Mouse (Mus musculus) cerebellum, adult 8-10 months (tissue): ENCODE results near the gene Chrnb4.

ENCODE experiments used
- DNase-seq: peaks from one replicate; pipeline ENCODE4 v3.0.0; 2022

The Chrnb4 gene

GRCm38 (mm10) chr9:55048211-55048880, at the start of gene Chrnb4:
Gene Chrnb4 (minus strand): TSS chr9:55048779.
- no peak for DNase-seq

DNA sequence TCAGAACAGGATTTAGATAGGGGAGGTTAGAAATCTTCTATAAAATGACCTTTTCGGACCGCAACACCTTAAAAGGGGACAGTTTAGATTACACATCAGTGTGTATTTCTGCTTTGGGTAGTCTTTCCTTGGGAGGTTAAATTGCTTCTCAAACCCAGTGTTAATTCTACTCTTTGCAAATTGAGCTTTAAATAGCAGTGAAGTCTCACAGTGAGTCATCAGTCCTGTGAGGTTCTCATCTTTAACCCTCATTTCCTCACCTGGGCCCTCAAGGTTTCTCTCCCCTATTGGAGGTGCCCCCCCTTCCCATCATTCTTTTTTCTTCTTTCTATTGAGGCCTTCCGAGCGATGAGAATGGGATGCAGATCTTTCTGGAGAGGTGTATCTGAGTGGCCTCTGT, 48.3 kb upstream of the Chrnb4 start:
- no peak for DNase-seq

DNA sequence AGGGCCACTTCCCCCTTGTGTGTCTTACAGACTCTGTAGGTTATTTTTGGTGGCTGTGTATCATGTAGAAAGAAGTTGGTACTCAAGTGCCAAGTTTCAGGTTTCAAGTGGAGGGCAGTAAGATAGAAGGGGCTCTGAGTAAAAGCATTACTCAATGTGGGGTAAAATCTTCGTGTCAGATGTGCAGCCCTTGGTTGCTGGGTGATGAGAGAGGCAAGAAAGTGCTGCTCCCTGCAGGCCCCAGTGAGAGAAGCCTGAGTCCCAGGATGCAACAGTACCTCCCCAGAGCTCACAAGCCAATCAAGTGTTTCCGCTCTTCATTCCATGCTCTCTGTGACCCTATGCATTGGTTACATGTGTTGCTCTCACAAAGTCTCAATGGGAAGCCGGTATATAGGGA, 47.5 kb upstream of the Chrnb4 start:
- no peak for DNase-seq

GRCm38 (mm10) chr9:55090141-55090540, 41.6 kb upstream of the Chrnb4 start:
- peak; percentile 31 for DNase-seq

DNA sequence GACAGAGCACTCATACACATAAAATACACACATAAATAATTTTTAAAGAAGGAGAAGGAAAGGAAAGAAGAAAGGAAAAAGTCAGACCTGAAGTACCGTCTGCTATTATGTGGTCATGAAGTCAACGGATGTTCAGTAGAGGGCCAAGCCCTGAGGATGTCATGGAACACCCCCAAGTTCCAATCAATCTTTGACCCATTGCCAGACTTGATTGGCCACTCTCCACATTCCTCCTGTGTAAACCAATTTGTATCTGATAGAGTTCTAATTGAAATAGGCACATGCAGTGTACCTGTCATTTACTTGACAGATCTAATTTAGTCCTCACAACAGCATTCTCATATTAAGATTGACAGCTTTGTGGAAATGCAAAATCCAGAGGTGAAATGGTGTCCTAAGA, 40.6 kb upstream of the Chrnb4 start:
- DNase-seq: no peak

DNA sequence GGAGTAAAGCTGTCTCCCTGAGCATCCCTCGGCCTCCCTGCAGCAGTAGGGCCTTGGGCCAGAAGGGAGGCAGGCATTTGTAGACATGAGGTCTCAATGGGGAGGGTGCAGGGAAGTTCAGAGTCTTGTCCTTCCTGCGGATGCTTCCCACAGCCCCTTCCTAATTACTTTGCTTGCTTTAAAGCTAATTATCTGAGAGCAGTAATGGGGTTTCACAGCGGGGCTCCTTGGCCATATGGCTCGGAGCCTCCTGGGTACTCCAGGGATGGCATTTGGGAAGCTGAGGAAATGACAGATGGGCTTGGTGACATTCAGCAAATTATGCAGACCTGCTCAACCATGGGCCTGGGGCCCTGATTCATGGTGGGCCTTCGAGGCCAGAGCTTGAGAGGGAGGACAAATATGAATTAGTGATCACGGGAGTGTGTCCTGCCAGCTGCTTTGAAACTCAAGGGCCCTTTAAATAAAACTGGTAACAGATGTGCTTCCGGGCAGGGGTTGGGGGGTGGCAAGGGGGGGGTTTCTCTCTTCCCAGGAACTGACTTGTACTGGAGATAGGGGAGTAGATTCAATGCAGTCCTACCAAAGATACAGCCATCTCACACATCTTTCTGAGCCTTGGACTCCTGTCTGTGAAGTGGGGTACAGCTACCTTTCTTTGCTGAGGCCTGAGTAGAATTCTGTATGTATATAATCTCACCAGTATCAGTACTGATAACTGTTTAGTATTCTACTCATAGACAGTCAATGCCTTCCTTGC, 34.8 kb upstream of the Chrnb4 start:
- peak; percentile 83 for DNase-seq

DNA sequence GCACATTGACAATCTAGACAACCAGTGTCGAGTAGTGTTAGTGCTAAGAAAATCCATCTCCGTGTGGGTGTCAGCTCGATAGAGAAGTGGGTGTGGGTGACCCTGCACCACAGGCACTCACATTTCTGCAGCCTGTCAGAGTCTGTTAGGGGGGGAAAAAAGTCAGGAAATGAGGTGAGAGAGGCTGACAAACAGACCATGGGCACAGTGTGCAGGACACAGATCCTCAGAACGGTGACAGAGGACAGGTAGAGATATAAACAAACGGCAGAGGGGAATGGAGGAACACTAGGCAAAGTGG, 19.3 kb upstream of the Chrnb4 start:
- DNase-seq: no peak

GRCm38 (mm10) chr9:55067260-55067964, 18.8 kb upstream of the Chrnb4 start:
- DNase-seq: no peak

GRCm38 (mm10) chr9:55065241-55065640, 16.7 kb upstream of the Chrnb4 start:
- peak; percentile 68 for DNase-seq

- DNase-seq: no peak
Measured at GRCm38 (mm10) chr9:55058067-55058466, 9.5 kb upstream of the Chrnb4 start.

DNA sequence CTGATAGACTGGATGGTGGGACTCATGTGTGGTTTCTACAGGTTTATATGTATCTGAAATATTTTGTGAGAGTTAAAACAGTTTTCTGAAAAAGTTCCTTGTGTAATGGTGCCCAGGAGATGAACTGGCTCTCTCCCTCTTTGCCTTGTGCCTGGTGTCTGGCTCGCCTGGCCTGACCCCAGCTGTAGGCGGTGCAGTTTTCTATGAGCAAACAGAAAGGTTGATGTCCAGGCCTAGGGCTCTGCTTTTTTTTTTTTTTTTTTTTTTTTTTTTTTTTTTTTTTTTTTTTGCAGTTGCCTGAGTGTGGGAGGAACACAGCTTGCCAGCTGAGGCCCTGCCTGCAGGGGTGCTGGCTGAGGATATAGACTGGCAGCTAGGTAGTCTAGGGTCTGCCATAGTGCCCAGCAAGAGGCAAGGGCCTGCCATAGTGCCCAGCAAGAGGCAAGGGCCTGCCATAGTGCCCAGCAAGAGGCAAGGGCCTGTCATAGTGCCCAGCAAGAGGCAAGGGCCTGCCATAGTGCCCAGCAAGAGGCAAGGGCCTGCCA, 6.9 kb upstream of the Chrnb4 start:
- no peak for DNase-seq

DNA sequence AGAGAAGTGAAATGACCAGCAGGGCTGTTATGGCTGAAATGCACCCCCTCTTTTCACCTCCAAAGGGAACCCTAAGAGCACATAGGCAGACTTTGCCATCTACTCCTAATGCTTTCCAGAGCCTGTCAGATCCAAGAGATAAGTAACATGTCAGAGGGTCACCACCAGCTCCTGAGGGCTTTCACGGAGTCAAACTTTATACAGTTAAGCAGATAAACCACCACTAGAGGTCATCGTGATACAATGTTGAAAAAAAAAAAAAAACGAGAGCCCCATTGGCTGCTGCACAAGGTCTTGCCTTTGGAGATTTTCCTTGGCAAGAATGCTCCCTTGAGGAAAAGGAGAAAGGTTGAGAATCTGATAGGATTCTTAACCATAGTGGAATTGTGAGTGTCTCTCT, 1.8 kb downstream of the Chrnb4 start:
- no peak for DNase-seq

- no peak for DNase-seq
Measured at GRCm38 (mm10) chr9:55045001-55045400, 3.6 kb downstream of the Chrnb4 start.

DNA sequence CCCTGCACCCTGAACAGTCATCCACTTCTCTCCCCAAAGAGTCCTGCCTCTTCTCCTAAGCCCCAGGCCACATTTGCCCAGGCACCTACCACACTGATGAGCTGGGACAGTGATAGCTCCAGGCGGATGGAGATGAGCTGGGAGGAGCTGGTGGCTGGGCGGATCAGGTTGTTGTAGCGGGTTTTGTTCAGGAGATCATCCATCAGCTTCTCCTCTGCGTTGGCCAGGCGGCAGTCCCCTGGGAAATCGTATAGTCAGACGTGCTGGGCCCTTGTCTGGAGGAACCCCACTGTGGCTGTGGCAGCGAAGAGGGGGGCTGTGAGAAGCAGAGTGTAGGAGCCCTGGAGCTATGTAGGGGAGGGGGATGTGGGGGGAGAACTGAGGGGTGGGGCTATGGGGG, 4.9 kb downstream of the Chrnb4 start:
- no peak for DNase-seq

DNA sequence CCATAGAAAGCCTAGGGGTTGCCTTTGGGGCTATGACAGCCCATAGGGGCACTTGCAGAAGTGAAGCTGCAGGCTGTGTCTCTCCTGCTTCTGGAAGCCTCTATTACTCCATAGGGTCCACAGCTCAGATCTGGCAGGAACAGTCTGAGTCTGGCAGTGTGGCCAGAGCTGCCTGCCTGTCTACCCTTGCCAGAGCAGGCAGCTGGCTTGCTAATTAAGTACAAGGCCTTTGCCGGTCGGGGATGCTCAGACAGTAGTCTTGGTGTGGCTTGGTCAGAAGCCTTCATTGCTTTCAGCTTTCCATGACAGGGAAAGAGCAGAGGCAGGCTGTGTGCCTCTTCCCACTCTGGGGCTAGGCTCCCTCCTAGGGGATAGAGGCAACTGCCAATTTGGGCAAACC, 7.2 kb downstream of the Chrnb4 start:
- no peak for DNase-seq

GRCm38 (mm10) chr9:55039983-55040382, 8.6 kb downstream of the Chrnb4 start:
- DNase-seq: no peak

DNA sequence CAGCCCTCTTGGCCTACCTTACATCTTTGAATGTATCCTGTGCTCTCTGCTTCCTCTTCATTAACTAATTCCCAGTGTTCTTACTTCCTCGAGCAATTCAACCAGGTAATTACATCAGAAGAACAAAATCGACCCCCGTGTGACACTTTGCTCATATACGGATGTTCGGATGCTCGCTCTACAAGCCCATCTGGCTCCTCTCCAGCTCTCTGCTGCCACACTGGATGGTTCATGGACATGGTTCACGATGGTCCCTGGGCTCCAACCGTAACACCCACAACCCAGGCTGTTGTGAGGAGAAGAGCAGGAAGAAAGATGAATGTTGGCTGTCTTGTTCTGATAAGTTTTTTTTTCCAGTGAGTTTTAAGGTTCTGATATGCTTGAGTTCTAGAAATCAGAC, 9.6 kb downstream of the Chrnb4 start:
- DNase-seq: no peak

DNA sequence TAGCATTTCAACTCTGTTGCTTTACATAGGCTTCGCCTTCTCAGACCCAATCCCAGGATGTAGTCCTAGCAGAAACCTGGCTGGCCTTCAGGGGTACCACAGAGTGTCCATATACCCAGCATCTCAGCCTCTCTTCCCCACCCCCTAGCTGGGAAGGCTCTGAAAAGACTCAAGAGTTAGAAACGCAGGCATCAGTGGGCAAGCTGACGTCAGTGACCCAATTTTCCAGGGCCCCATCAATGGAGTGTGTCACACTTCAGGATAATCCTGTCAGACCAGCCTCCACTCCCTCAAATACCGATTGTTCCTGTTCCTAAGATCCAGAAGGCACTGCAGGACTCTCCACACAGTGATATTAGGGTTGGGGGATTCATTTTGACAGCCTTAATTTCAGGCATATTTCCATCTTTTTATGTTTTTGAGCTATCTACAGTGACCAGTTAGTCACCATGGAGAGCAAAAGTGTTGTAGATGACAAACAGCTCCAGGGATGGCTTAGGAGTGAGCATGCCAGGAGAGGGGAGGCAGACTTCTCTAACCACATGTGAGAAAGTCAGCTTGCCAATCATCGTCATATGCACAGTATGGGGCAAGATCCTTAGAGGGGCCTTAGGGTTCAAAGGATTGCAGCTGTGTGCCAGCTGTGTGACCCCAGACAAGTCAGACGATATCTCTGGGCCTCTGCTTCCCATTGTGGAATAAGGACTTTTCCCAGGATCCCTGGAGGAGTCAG, 17.0 kb downstream of the Chrnb4 start:
- no peak for DNase-seq

GRCm38 (mm10) chr9:55026275-55026663, 22.3 kb downstream of the Chrnb4 start, which contains the start of gene Chrna3:
Gene Chrna3 (minus strand): TSS chr9:55026562.
- peak; percentile 14 for DNase-seq

DNA sequence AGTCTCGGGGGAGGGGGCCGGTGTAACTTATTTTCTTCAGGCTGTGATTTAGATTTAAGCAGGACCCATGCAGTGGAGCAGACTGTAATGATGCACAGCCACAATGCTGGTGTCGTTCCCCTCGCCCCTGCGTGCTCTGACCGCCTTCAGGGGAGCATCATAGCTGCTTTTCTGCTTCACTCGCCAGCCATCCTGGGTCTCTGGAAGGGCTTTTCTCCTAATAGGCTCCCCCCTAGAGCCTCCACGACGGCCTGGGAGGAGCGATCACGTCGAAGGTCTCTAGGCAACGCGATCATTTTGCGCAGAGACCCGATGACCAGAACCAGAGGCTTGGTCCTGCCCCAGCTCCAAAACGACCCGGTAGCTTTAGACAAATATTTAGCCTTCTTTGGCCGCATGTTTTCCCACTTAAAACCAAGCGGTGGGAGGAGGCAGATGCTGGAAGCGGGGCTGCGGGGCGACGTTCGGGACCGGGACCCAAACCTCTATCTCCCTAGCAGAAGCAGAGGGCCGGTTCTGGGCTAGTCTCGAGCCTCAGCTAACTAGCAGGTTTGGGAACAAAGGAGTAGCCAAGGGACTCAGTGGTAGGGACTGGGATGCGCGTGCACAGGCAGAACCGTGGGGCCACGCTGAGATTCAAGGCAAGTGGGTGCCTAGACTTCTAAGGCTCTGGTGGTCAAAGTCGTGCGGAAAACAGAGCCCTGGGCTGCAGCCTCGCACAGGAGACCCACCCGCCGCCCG, 22.9 kb downstream of the Chrnb4 start:
- DNase-seq: no peak

GRCm38 (mm10) chr9:55023902-55024583, 24.5 kb downstream of the Chrnb4 start:
- DNase-seq: peak; percentile 87

DNA sequence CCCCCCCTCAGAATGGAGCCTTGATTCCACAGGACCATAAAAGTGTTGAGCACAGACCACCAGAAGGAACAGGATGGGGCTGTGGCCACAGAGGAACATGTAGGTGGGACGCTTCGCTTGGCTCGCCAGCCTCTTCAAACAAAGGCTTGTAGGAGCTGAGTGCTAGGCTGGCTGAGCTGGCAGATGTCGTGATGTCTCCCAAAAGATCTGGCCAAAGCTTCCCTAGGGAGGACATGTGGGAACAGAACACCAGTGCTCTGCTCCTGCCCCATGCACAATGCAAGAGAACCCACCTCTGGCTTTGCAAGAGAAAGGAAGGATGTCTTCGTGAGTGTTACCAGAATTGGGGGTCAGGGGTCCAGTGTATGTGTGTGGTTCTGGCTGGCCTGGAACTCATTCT, 25.3 kb downstream of the Chrnb4 start:
- no peak for DNase-seq
